Mouse (Mus musculus) kidney, adult 2 months (tissue): ENCODE results near the gene Olig3.

Source experiments
- CTCF ChIP-seq: fragments of 200-500 bp; conservative IDR thresholded peaks from 2 replicates; pipeline ENCODE4 v1.5.1; 2011; ENCODE audit warnings: low read depth, mild to moderate bottlenecking, control low read depth, low read length, moderate library complexity, mixed read lengths; ENCODE audit not compliant: insufficient read depth, insufficient read length
- POLR2A ChIP-seq: fragments of 200-500 bp; IDR thresholded peaks from one replicate; pipeline ENCODE4 v1.6.1; 2011; ENCODE audit warnings: low read depth, low read length, control low read depth

DNA sequence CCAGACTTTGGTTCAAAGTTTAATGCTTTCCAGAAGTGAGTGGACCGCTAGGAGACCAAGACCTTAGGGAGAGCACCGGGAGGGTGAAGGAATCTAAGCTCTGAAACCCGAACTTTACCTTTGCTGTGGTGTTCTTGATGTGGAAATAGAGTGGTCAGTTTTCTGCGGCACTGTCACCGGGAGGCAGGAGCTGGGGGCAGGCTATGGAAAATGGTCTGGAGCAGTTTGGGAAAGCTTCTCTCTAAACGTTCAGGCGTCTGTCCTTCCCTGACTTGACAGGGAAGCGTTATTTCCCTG lies 5.9 kb downstream of the Olig3 start:
- no peak for TF ChIP-seq POLR2A
- TF ChIP-seq CTCF = no peak
